Mouse (Mus musculus): ENCODE data around the gene Zbtb8a.

DNA sequence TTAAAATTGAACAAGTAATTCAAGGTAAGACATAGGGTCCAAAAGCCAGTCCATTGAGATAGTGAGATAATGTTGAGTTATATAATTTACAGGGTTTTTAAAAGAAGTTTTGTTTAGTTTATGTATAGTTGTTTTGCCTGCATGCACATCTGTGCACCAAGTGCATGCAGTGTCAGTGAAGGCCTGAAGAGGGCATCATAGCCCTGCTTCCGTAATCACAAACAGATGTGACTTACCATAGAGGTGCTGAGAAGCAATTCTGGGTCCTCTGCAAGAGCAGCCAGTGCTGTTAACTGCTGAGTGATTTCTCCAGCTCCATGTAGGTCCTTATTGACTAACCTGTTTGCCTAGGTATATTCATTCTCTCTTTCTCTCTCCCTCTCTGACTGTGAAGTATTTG lies 36.0 kb downstream of the Zbtb8a start:
- TF ChIP-seq SMC3 (IDR thresholded peaks at IDR 0.05; ENCODE audit: low read depth, low read length) = peak; percentile 28; the same call in 1 of the 2 replicates
- TF ChIP-seq MAZ (IDR thresholded peaks at IDR 0.05; ENCODE audit: low read depth, low read length) = no peak
- no peak for TF ChIP-seq HCFC1 (IDR thresholded peaks at IDR 0.05; ENCODE audit: low read depth, low read length)
- peak; percentile 45 to 49 (median 49) for TF ChIP-seq CTCF (IDR thresholded peaks at IDR 0.05 in 2 of 3, conservative IDR thresholded peaks at IDR 0.05 in 1 of 3; ENCODE audit: control insufficient read depth in 1 of 3, insufficient read depth in 1 of 3, low read depth in 2 of 3, low read length in 3 of 3, poor library complexity in 1 of 3, severe bottlenecking in 1 of 3)
- TF ChIP-seq RCOR1 (IDR thresholded peaks at IDR 0.05; ENCODE audit: low read depth, low read length) = no peak
- no peak for TF ChIP-seq POLR2A (IDR thresholded peaks at IDR 0.05; ENCODE audit: control insufficient read depth in 1 of 2, insufficient read depth in 1 of 2, low read depth in 1 of 2, low read length in 2 of 2, poor library complexity in 1 of 2)
- TF ChIP-seq NRF1 (IDR thresholded peaks at IDR 0.05; ENCODE audit: insufficient read depth, low read depth, low read length, poor library complexity, severe bottlenecking) = no peak
- TF ChIP-seq MAFK (IDR thresholded peaks at IDR 0.05; ENCODE audit: borderline replicate concordance, low read depth, low read length) = no peak
- no peak for TF ChIP-seq BHLHE40 (IDR thresholded peaks at IDR 0.05; ENCODE audit: borderline replicate concordance, low read depth, low read length)
- TF ChIP-seq USF1 (IDR thresholded peaks at IDR 0.05; ENCODE audit: low read depth, low read length) = no peak
- no peak for TF ChIP-seq GATA1 (IDR thresholded peaks at IDR 0.05; ENCODE audit: low read depth, low read length)

All from MEL (cell line).